Mouse (Mus musculus) CD8-positive naive resting alpha-beta T cell, adult 2 months (primary cell): ENCODE data around the gene Adam10.

Source experiments
- DNase-seq, 2 experiments: peaks; one replicate each; pipeline ENCODE4 v3.0.0; 2022; ENCODE audit warnings: low read depth in 2 of 2, low spot score in 2 of 2

Gene Adam10

DNA sequence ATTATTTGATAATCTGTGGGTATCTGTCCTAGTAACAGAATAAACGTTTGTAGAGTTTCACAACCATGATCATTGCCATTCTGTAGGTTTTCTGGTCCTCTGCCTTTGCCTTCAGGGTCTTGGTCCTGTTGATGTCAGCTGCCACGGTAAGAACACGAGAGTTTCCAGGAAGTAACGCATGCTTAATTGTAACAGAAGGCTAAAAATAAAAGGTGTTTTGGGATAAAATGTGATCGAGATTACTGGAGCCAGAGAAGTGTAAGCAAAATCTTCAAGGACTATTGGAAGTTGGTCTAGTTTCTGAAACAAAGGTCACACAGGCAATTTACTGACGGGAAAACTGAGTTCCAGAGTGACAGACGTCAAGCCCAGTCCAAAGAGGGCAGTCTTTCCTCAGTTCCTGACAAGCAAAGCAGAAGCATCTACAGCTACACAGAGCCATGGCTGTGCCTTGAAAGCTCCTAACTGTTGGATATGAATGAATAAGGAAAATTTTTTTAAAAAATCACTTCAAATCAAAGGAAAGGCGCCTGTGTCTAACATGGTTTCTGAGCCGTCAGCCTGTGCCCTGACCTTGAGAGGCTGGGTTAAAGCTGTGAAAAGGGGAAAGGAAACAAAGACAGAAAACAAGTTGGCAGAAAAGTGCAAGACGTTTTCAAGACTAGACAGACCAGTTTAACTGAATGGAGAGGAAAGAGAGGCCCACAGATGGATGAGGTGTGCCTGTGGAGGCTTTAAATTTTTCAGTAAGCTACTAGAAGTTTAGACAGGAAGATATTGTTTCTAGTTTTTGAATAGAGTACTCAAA lies 6.8 kb upstream of the Adam10 start:
- peak in 1 of 2 experiments; percentile 5 for DNase-seq

DNA sequence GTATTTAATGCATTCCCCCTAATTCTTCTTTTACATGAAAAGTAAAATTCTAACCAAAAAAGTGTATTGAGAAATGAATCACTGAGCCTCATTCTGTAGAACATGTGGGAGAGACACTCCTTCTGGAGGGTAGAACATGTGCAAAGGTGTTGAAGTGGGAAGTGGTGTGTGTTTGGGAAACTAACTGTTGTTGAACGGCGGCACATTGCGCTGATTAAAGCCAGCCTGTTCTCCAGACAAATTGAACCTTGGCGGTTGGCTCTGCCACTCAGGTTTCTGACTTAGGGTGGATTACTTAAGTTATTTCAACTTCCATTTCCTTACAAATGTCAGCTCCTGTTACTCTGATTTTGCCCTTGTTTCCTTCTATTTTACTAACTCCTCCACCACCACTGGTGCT lies 5.1 kb upstream of the Adam10 start:
- DNase-seq = no peak

DNA sequence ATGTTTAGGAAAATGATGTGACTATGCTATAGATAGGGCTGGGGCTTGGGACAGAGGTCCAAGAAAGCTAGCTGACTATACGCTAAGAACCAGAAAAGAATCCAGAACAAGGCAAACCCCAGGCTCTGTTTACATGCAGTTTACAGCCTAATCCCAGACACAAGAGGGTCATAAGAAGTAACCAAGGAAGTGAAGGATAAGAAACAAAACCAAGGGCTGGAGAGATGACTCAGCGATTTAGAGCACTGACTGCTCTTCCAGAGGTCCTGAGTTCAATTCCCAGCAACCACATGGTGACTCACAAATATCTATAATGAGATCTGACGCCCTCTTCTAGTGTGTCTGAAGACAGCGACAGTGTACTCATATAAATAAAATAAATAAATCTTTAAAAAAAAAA lies 3.7 kb upstream of the Adam10 start:
- DNase-seq = no peak

DNA sequence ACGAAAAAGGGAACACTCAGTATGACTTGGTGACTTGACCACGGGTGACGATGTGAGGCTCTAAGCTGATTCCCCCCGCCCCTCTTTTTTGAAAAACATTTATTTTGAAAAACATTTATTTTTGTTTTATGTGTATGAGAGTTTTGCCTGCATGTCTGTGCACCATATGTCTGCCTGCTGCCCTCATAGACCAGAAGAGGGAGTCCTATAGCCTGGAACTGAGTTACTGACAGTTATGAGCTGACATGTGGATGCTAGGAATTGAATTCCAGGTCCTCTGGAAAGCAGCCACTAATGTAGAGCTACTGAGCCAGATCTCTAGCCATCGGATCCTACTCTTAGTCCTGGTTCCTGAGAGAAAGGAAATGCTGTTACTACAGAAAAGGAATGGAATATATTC lies 2.8 kb upstream of the Adam10 start:
- DNase-seq = no peak

DNA sequence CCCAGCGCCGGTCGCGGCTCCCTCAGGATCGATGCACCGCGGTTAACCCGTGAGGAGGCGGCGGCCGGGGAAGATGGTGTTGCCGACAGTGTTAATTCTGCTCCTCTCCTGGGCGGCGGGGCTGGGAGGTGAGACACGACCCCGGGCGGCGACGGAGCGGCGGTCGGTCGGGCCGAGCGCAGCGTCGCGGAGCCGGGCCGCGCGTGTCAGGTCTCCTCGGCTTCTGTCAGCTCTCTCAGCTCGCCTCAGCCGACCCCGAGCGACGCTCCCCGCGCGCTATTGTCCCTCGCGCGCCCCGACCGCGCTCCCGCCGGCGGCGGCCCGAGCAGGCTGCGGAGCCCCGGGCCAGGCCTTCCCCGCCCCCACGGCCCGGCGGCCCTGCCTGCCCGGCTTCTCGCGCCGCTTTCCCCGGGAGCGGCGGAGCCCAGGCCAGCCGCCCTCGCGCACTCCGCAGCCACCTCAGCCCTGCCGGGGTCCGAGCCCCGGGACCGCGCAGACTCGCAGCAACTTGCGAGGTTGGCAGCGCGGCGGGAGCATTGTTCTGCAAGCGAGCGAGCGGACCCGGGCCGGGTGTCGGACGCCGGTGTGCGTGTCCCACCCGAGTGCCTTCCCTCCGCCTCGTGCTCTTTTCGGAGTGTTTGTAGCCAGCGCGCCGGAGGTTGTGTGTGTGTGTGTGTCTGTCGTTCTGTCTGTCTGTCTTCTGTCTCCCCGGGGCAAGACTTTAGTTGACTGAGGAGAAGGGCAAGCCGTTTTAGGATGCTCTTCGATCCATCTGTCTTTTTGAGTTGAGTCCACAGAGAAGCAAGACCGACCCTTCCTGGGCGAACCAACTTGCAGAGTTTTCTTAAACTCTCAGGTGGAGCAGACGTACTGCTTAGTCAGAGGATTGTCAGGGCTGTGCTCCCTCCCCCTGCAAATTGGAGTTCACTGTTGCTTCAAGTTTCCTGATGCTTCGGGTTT lies 615 bp downstream of the Adam10 start:
- peak; percentile 34 to 53 for DNase-seq

DNA sequence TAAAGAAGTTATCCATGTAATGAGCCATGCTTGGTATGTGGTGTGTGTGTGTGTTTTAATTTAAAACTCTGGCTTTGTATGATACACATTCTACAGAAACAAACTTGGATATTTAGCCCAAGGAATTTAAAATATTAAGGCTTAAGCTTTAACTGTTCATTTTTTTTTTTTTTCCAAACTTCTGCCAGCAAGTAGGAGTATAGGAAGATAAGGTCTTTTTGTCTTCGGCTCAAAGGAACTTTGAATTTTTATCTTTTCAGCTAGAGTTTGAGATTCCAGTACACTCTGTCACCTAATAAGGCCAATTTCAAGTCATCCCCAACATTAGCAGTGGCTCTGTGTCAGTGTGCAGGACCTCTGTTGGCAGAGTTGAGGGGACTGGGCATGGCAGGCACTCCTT lies 3.4 kb downstream of the Adam10 start:
- no peak for DNase-seq

DNA sequence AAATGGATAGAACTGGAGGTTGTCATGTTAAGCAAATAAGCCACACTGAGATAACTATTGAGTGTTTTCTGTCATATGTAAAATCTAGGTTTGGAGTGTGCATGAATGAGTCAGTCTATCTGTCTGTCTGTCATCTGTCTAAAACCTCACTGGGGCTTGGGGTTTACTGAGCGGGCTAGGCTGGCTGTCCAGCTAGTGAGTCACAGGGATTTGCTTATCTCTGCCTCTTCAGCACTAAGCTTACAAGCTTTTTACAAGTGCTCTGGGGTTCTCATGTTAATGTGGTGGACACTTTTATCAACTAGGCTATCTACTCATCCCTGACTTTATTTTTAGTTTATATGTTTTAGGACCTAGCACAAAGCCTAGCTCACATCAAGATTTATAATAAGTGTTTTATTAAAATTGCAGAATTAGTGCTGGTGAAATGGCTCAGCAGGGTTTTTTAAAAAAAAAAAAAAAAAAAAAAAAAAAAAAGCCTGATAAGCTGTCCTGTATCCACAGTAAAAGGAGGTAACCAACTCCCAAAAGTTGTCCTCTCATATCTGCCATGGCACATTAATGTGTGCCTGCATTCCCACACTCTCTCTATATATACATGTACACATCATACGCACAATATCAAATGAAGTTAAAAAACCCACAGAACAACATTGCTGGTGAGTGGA lies 9.6 kb downstream of the Adam10 start:
- DNase-seq = no peak

DNA sequence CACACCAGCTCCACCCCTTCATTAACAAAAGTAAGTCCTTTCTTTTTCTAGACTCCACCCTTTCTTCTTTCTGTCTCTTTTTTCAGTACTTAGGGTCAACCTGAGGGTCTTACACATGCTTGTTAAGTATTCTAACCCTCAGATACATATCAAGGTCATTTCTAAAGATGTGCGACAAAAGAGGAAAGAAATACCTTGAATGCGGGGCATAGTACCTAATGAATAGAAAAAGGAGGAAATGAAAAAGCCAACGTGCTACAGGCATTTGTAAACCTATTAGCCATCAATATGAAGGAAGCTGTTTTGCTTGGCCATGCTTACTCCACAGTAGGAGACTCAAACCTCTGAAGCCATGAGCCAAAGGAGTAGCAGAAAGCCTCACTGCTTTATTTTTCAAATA lies 11.1 kb downstream of the Adam10 start:
- no peak for DNase-seq

DNA sequence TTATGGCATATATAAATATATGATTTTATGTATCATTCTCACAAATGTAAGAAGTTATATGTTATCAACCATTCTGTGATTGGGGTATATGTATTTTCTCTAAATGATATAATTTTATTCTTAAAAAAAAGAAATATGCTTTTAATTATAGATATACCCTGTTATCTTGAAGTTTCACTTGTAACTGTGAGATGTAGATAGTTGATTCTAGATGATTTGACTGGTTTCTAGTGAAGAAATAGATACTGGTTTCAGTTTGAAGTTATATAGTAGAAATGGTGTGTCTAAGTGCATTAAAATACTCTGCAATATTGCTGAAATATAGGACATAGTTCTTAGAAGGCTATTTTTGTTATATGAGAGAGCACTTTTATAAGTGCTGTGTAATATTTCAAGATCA lies 11.8 kb downstream of the Adam10 start:
- DNase-seq = no peak

DNA sequence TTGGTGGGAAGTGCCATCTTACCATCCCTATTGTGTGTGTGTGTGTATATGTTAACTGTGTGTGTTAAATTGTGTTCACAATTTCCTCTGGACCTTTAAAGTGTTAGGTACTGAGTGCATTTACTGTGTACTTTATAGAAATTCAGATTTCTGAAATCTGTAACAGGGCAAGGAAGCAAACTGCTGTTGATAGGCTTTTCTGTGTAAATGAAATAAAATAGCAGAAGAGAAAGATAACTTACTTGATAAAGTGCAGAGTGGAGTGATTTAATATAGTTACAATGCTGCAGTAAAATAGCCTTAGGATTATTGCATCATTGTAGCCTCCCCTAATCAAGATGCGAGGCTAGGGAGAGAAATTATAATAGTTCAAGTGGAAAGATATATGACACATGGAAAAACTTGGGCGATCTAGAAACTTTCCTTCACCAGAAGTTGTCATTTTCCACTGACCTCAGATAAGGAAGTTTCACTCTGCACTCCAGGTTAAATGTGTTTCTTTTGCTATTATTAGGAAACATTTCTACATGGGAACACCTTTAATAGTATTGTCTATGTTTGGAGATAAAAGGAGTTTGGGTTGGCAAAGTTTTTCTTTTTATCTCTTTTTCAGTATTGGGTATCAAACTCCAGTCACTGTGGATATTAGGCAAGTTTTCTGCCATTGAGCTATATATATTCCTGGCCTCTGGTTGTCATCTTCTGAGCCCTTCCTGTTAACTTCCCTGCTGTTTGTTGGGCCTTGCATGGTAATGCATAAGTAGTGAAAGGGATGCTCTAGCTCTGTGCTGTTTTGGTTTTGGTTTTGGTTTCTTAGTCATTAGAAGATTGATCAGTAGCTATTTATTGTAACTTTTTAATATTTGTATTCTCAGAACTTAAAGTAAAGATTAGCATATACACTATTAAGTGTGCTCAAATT lies 13.2 kb downstream of the Adam10 start:
- no peak for DNase-seq

DNA sequence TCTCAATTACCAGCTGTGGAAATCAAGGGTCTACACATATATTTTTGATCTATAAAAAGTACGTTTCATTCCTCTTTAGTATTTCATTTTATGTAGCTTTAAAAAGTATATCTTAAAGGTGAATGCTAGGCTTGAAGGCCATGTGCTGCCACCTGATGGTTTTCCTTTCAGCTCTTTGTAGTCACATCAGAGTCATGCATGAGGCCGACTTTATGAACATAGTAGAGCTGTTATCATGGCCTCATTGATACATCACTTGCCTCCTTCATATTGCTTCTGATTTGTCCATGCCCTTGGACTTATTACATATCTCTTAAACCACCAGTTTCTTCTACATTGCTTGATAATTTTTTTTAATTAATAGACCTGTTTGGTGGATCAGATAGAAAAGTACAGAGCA lies 16.9 kb downstream of the Adam10 start:
- DNase-seq = no peak

DNA sequence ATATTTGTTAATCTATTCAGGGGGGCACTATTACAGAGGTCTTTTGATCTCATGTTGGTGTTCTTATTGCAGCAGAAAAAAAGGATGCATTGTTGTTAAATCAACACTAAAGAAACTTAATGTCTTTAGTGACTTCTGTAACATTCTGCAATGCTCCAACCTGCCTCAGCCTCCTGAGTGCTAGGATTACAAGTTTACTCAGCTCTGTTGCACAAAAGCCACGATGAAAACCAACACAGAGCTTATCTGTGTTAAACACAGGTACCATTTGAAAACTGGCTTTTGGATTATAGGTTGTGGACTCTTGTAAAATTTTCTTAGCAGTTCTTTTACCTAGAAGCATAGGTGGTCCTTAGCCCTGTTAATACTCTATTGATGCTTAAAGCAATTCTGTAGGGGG lies 19.3 kb downstream of the Adam10 start:
- no peak for DNase-seq

DNA sequence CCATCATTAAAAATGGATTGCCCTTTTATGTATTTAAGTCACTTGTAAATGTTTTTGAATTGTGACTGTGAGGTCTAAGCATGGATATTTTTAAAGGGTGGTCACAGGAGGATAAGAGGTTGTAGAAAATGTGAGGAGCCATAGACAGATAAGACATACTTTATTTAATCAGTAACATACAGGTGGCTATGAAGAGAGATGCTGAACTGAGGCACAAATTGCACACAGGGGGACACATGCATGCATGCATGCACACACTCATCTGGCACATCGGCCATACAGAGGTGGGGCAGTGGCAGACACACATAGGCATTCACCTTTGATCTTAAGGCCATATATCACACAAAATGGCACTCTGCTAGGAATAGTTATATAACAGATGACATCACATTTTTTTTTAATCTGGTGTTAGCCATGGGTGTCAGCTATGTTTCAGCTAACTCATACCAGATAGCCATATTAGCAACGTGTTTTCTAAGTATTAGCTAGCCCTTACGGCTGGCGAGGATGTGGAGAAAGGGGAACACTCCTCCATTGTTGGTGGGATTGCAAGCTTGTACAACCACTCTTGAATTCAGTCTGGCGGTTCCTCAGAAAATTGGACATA lies 24.9 kb downstream of the Adam10 start:
- DNase-seq = no peak

DNA sequence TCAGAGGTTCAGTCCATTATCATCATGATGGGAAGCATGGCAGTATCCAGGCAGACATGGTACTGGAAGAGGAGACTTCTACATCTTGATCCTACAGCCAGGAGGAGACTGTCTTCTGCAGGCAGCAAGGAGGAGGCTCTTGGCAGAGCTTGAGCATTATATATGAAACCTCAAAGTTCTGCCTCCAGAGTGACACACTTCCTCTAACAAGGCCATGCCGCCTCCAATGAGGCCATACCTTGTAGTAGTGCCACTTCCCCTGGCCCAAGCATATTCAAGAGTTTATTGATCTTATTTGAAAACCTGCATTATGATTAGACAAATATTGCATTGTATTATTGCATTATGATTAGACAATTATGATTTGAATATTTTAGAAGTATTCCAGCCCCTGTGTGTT lies 27.6 kb downstream of the Adam10 start:
- DNase-seq = no peak

DNA sequence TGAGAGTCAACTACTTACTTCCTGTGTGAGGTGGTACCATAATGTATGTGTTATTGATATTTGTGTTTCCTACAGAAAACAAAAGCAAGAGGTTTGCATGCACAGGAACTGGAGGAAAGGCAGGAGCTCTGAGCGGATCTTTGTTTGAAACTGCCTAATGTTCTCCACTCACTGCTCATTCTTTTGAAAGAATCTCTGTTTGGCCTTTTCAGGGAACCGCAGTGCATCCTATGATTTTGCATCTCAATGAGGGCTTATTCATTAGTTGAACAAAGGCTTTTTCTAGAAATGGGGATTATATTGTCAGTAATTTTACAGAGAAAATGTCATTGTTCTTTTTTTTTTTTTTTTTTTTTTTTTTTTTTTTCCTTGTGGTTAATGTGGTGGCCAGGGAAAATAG lies 50.7 kb downstream of the Adam10 start:
- no peak for DNase-seq

DNA sequence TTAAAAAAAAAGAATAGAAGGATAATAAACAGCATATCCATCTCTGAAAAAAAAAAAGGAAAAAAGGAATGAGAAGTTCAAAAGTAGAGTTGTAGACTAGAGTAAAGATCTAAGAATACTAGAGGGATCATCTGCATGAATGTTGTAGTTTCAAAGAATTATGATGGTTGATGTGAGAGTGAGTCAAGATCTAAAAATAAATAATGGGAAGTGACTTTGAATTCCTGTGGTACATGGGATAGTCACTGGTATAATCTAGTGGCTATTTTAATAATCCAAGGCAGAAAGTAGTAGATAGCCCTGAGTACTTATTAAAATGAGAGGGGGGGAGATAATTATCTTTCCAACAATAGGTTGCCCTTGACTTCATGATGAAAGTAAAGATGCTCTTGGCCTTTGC lies 52.3 kb downstream of the Adam10 start:
- DNase-seq = no peak

DNA sequence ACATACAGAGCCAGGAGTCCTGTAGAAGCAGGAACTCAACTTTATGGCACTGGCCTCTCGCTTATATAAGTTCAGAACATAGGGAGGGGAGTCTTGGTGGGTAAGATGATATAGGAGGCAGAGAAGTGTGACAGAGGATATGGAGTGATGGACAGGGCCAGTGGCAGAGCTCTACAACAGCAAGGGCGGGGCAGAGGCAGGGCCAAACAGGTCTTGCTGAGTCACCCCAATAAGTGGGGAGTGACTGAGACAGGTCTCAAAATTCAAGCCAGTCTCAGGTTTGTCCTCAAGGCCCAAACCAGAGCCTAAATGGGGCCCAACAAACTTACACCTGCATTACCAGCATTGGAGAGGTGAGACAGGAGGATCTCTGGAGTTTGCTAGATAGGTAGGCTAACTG lies 54.4 kb downstream of the Adam10 start:
- DNase-seq = no peak

DNA sequence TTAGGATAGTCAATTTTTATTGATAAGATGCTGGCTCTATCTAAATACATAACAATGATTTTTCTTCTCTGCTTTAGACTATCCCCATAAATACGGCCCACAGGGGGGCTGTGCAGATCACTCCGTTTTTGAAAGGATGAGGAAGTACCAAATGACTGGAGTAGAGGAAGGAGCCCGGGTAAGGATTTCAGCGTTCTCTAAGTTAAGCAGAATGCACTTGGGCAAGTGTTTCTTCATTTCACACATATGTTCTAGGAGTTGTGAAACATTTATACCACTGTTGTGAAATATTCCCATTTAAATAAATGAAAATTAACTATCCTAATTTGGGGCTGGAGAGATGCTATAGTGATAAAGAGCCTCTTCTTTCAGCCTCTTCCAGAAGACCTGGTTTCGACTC lies 61.2 kb downstream of the Adam10 start:
- no peak for DNase-seq

DNA sequence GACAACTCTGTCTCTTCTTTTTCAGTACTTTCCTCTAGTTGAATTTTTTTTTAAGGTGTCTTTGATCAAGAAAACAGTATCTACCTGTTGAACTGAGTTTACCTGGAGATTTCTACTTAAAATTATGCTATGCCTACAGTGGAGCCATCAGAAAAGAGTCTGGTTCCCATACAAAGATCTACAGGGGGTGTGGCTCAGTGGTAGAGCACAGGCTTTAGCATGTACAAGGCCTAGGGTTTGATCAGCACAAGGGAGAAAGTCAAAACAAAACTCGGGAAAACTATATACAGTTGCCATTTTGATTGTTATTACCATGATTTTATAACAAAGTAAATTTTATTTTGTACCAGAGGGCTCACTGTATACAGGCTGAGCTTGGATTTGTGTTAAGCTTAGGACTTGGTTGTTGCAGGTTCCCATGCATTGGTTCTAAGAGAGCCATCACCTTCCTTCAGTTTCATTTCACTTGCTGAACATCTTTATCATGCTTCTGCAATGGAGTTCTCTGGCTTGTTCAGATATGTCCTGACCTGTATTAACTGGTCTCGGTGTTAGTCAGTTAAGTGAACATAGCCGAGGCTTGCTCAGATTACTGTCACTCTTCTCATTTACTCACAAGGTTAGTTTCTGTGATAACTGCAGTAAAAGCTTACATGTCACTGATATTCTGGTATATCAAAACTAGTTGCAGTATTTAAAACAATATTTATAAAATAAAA lies 72.9 kb downstream of the Adam10 start:
- DNase-seq = no peak

DNA sequence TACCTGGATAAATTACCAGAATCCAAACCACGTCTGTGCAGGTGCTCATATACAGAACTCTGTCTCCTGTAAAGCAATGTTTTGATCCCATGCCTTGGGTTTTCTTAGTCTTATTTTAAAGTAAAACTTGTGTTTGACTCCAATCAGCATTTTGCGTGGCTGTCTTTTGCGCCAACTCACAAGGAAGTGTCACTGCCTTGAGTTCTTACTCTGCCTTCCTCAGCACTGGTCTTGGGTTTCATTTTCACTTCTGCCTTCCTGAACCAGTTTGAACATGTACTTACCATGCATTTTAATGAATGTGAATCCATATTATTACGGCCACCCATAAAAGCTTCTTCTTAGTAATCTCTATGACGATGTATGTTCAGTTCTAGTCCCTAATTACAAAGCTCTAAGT lies 82.2 kb downstream of the Adam10 start:
- no peak for DNase-seq
